Mouse (Mus musculus): ENCODE measurements at regions not wholly inside any gene's neighbourhood (a gene's known extent, or its start where the extent isn't known, plus 50 kb on each side); places are given as distances from the start of the nearest gene placed in this dataset.

- TF ChIP-seq EP300 (optimal IDR thresholded peaks at IDR 0.05) (no peak), CTCF (IDR thresholded peaks at IDR 0.05; ENCODE audit: low read depth) (no peak)
Measured at GRCm38 (mm10) chr2:117977033-117977432, 134.6 kb upstream of the Thbs1 start.

Data from stomach, postnatal 0 days (tissue).